Mouse (Mus musculus) testis, adult 2 months (tissue): ENCODE measurements around the gene Elp5. TPM values are rescaled to one million over a fixed set of nuclear protein-coding genes. Genes with fewer than 3 reads are reported as not detected.

ENCODE experiments used
- H3K27ac ChIP-seq: fragments of 200-500 bp; 2 replicates; pipeline ENCODE4 v1.5.1; 2012; ENCODE audit warnings: low read depth, low read length; ENCODE audit not compliant: control insufficient read depth, insufficient read depth
- H3K27me3 ChIP-seq: fragments of 200-500 bp; 2 replicates; pipeline ENCODE4 v1.6.1; 2012; ENCODE audit warnings: mild to moderate bottlenecking, low read length, moderate library complexity; ENCODE audit not compliant: control insufficient read depth, insufficient read depth
- H3K36me3 ChIP-seq: fragments of 200-500 bp; 2 replicates; pipeline ENCODE4 v1.6.1; 2012; ENCODE audit warnings: mild to moderate bottlenecking, low read length; ENCODE audit not compliant: control insufficient read depth, insufficient read depth
- H3K4me1 ChIP-seq: fragments of 200-500 bp; 2 replicates; pipeline ENCODE4 v1.6.1; 2012; ENCODE audit warnings: low read length; ENCODE audit not compliant: control insufficient read depth, insufficient read depth
- H3K4me3 ChIP-seq: fragments of 200-500 bp; 2 replicates; pipeline ENCODE4 v1.5.1; 2012; ENCODE audit warnings: low read depth, mild to moderate bottlenecking, low read length, moderate library complexity, mixed read lengths; ENCODE audit not compliant: control insufficient read depth
- CTCF ChIP-seq: fragments of 200-500 bp; IDR thresholded peaks from 2 replicates; pipeline ENCODE4 v1.5.1; 2012; ENCODE audit warnings: low read depth, mild to moderate bottlenecking, inconsistent platforms, low read length, moderate library complexity; ENCODE audit not compliant: control insufficient read depth, insufficient read depth, insufficient replicate concordance
- POLR2A ChIP-seq: fragments of 200-500 bp; IDR thresholded peaks from 2 replicates; pipeline ENCODE4 v1.6.1; 2012; ENCODE audit warnings: low read depth, mild to moderate bottlenecking, inconsistent platforms, low read length, moderate library complexity; ENCODE audit not compliant: control insufficient read depth
- polyA plus RNA-seq: library from polyadenylated mRNA; depleted of rRNA; stranded (reverse); fragments of >200 nt; gene quantifications from 2 replicates; pipeline ENCODE4 v1.2.3, GENCODE M21; 2012

Gene Elp5
- polyA plus RNA-seq, 1 experiment: 226 TPM

GRCm38 (mm10) chr11:69976271-69976670 lies 6.0 kb downstream of the Elp5 start:
- Histone ChIP-seq H3K4me1 (no peaks in the 10 kb centered on the region; the same call in 1 of the 2 replicates), H3K36me3 (no peaks in the 10 kb centered on the region; the same call in none of the 2 replicates), H3K4me3 (no peak overlapping the region), H3K27ac (no peak overlapping the region), H3K27me3 (no peaks in the 10 kb centered on the region)
- no peak for TF ChIP-seq CTCF
- TF ChIP-seq POLR2A: no peak

- Histone ChIP-seq H3K4me1 (no peaks in the 10 kb centered on the region; the same call in 1 of the 2 replicates), H3K36me3 (peaks cover 2% of the 10 kb centered on the region), H3K27ac (no peak overlapping the region), H3K4me3 (no peak overlapping the region), H3K27me3 (no peaks in the 10 kb centered on the region)
- TF ChIP-seq POLR2A: no peak
- TF ChIP-seq CTCF: no peak
Observed at GRCm38 (mm10) chr11:69974907-69975306, 7.4 kb downstream of the Elp5 start.

GRCm38 (mm10) chr11:69970775-69971174 lies 11.5 kb downstream of the Elp5 start:
- Histone ChIP-seq H3K4me3 (no peak overlapping the region), H3K36me3 (peaks cover 2% of the 10 kb centered on the region; the same call in 1 of the 2 replicates), H3K27me3 (no peaks in the 10 kb centered on the region), H3K27ac (no peak overlapping the region), H3K4me1 (peaks cover 14% of the 10 kb centered on the region)
- TF ChIP-seq POLR2A: no peak
- TF ChIP-seq CTCF: no peak

- Histone ChIP-seq H3K27me3 (no peaks in the 10 kb centered on the region), H3K36me3 (peaks cover 2% of the 10 kb centered on the region; the same call in 1 of the 2 replicates), H3K4me3 (no peak overlapping the region), H3K27ac (no peak overlapping the region), H3K4me1 (peaks cover 19% of the 10 kb centered on the region)
- TF ChIP-seq POLR2A (no peak), CTCF (no peak)
Observed at GRCm38 (mm10) chr11:69970222-69970621, 12.1 kb downstream of the Elp5 start.

GRCm38 (mm10) chr11:69968793-69969192 lies 13.5 kb downstream of the Elp5 start:
- Histone ChIP-seq H3K27me3 (no peaks in the 10 kb centered on the region), H3K27ac (no peak overlapping the region), H3K4me3 (no peak overlapping the region), H3K4me1 (peaks cover 20% of the 10 kb centered on the region), H3K36me3 (peaks cover 2% of the 10 kb centered on the region; the same call in 1 of the 2 replicates)
- no peak for TF ChIP-seq POLR2A
- TF ChIP-seq CTCF: no peak

- Histone ChIP-seq H3K27ac (0 out of 2 replicates have a peak overlapping the region, but pooled peaks have one; percentile 35), H3K27me3 (no peaks in the 10 kb centered on the region)
- no peak for TF ChIP-seq POLR2A
- no peak for TF ChIP-seq CTCF
Observed at GRCm38 (mm10) chr11:69966860-69967517, 15.3 kb downstream of the Elp5 start.

GRCm38 (mm10) chr11:69966006-69966859 lies 16.1 kb downstream of the Elp5 start:
- Histone ChIP-seq H3K27ac (peak overlapping the region; percentile 35; the same call in 1 of the 2 replicates), H3K36me3 (peaks cover 2% of the 10 kb centered on the region; the same call in 1 of the 2 replicates), H3K27me3 (no peaks in the 10 kb centered on the region), H3K4me1 (peaks cover 20% of the 10 kb centered on the region), H3K4me3 (peak overlapping the region; percentile 42)
- TF ChIP-seq CTCF (no peak), POLR2A (no peak)

More at GRCm38 (mm10) chr11:69966860-69967517, 15.3 kb downstream of the Elp5 start:
- Histone ChIP-seq H3K4me1 (peaks cover 20% of the 10 kb centered on the region), H3K36me3 (peaks cover 2% of the 10 kb centered on the region; the same call in 1 of the 2 replicates), H3K4me3 (peak overlapping the region; percentile 42)
